Mouse (Mus musculus) liver, adult 2 months (tissue): ENCODE results near the gene Dgkq. TPM values are rescaled to one million over a fixed set of nuclear protein-coding genes. Genes with fewer than 3 reads are reported as not detected.
"Not testable (repeated sequence)": the region's sequence is repeated elsewhere in the genome, so short reads cannot be mapped to it uniquely, and the experiment has no call there.

Experiments used
- DNase-seq: peaks from one replicate; pipeline ENCODE4 v3.0.0-alpha.2; 2011; ENCODE audit warnings: low read depth, low spot score; ENCODE audit errors: extremely low read depth
- H3K27ac ChIP-seq: fragments of 200-500 bp; replicated peaks from 2 replicates; pipeline ENCODE4 v1.5.1; 2012; ENCODE audit warnings: low read depth, mild to moderate bottlenecking, control low read depth, inconsistent platforms, low read length; ENCODE audit not compliant: insufficient read depth
- H3K27me3 ChIP-seq: fragments of 200-500 bp; 2 replicates; pipeline ENCODE4 v1.6.1; 2012; ENCODE audit warnings: mild to moderate bottlenecking, moderate library complexity, low read length, inconsistent platforms; ENCODE audit not compliant: control insufficient read depth, insufficient read depth
- H3K36me3 ChIP-seq: fragments of 200-500 bp; 2 replicates; pipeline ENCODE4 v1.6.1; 2012; ENCODE audit warnings: low read length, inconsistent platforms; ENCODE audit not compliant: control insufficient read depth, insufficient read depth
- H3K4me1 ChIP-seq: fragments of 200-500 bp; 2 replicates; pipeline ENCODE4 v1.6.1; 2011; ENCODE audit warnings: low read length; ENCODE audit not compliant: control insufficient read depth, insufficient read depth
- H3K4me3 ChIP-seq: fragments of 200-500 bp; 2 replicates; pipeline ENCODE4 v1.5.1; 2011; ENCODE audit warnings: low read depth, mild to moderate bottlenecking, control low read depth, low read length, moderate library complexity; ENCODE audit not compliant: insufficient read depth
- H3K79me2 ChIP-seq: fragments of 200-500 bp; 2 replicates; pipeline ENCODE4 v1.6.1; 2012; ENCODE audit warnings: inconsistent platforms, mild to moderate bottlenecking, low read length, moderate library complexity; ENCODE audit not compliant: control insufficient read depth, insufficient read depth
- H3K9ac ChIP-seq: fragments of 200-500 bp; 2 replicates; pipeline ENCODE4 v1.6.1; 2012; ENCODE audit warnings: low read depth, mild to moderate bottlenecking, control low read depth, inconsistent platforms, low read length
- CTCF ChIP-seq: fragments of 200-500 bp; IDR thresholded peaks from 2 replicates; pipeline ENCODE4 v1.5.1; 2011; ENCODE audit warnings: low read depth, low read length, control low read depth
- POLR2A ChIP-seq: fragments of 200-500 bp; IDR thresholded peaks from 2 replicates; pipeline ENCODE4 v1.6.1; 2011; ENCODE audit warnings: low read length, control low read depth; ENCODE audit not compliant: insufficient read depth; ENCODE audit errors: extremely low read depth
- WGBS: fragments of 180-500 bp; shearing (Covaris S2); methylation state at CpG from one replicate; pipeline ENCODE4 v1.1.7; 2018; 5-methylcytosine and 5-hydroxymethylcytosine counted together
- polyA plus RNA-seq: library from polyadenylated mRNA; depleted of rRNA; stranded (reverse); fragments of >200 nt; gene quantifications from 2 replicates; pipeline ENCODE4 v1.2.3, GENCODE M21; 2012
- total RNA-seq: library from RNA; depleted of rRNA; stranded (reverse); fragments of >200 nt; gene quantifications from 2 replicates; pipeline ENCODE4 v1.2.3, GENCODE M21; 2014

The Dgkq gene
- total and polyA plus RNA-seq, 2 experiments, result 16.3 to 28.2 TPM

DNA sequence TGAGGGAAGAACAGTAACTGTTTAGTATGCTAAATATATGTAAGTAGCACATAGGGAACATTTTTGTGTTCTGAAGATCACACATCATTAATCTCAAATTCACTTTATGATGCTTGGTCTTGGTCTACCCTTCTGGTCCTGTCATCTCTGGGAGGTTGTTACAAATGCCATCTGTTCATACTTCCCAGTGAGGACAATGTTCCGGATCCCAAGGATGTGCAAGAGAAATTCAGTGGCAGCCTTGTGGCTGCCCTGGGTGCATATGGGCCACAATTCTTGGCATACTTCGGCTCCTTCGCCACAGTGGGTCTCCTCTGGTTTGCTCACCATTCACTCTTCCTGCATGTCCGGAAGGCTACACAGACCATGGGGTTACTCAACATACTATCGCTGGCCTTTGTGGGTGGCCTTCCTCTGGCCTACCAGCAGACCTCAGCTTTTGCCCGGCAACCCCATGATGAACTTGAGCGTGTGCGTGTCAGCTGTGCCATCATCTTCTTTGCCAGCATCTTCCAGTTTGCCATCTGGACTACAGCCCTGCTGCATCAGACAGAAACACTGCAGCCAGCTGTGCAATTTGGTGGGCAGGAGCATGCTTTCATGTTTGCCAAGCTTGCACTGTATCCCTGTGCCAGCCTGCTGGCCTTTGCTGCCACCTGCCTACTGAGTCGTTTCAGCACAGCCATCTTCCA is 23.7 kb downstream of the Dgkq start:
- Histone ChIP-seq H3K36me3 (peaks cover 32% of the 10 kb centered on the region; the same call in 1 of the 2 replicates), H3K79me2 (no peaks in the 10 kb centered on the region)
- TF ChIP-seq CTCF, result peak; percentile 33; the same call in 1 of the 2 replicates
- TF ChIP-seq POLR2A, result no peak

DNA sequence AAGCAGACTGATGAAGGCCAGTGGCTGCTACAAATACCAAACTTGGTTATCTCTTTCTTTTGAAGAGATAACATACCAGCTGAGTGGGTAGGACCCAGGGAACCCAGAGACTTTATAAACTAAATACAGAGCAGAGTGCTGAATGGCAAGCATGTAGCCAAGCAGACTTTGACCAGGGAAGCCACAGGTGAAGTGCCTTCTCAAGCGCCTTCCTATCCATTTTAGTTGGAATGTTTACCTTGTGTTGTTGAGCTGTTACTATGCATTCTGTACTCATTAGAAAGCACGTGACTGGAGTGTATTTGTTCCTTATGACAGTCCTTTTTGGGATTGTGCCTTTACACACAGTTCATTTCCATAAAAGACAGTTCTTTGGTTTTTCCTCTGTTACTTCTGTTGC is 25.8 kb downstream of the Dgkq start:
- no peaks in the 10 kb centered on the region for H3K4me1 ChIP-seq
- DNase-seq, result no peak
- no peak overlapping the region for H3K9ac ChIP-seq
- H3K79me2 ChIP-seq, result no peaks in the 10 kb centered on the region
- no peaks in the 10 kb centered on the region for H3K27me3 ChIP-seq
- WGBS, result 41% methylated on average over 2 of the region's 2 CpGs
- H3K4me3 ChIP-seq, result no peak overlapping the region
- TF ChIP-seq POLR2A (no peak), CTCF (no peak)
- H3K27ac ChIP-seq, result no peak overlapping the region
- H3K36me3 ChIP-seq, result peaks cover 23% of the 10 kb centered on the region; the same call in 1 of the 2 replicates

More for the DNA sequence above, 23.7 kb downstream of the Dgkq start:
- Histone ChIP-seq H3K4me1 (no peaks in the 10 kb centered on the region), H3K27me3 (no peaks in the 10 kb centered on the region), H3K27ac (no peak overlapping the region), H3K4me3 (no peak overlapping the region), H3K9ac (no peak overlapping the region)
- WGBS, result 77% methylated on average over 9 of the region's 9 CpGs
- peak; percentile 26 for DNase-seq

DNA sequence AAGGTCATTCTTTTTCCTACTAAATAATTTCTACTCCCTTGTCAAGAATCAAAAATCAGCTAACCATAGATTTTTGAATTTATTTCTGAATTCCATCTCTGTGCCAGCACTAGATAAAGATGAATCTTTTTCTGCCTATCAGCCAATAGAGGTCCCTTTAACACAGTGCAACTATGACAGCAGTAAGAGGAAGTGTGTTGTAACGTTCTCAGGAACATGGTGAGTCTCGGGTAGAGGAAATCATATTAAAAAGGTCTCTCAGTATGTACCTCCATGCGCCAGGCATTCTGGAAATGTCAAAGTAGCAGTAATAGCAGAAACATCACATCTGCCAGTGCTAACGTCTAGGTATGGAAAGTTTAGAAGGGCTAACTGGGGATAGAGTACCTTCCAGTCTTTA is 33.3 kb downstream of the Dgkq start:
- 79% methylated on average over 4 of the region's 4 CpGs for WGBS
- TF ChIP-seq POLR2A, result no peak
- no peak for TF ChIP-seq CTCF
- H3K9ac ChIP-seq, result no peak overlapping the region
- no peaks in the 10 kb centered on the region; the same call in 1 of the 2 replicates for H3K79me2 ChIP-seq
- no peak overlapping the region for H3K27ac ChIP-seq
- DNase-seq, result no peak
- H3K27me3 ChIP-seq, result no peaks in the 10 kb centered on the region
- no peak overlapping the region for H3K4me3 ChIP-seq
- no peaks in the 10 kb centered on the region; the same call in 1 of the 2 replicates for H3K36me3 ChIP-seq
- no peaks in the 10 kb centered on the region for H3K4me1 ChIP-seq

DNA sequence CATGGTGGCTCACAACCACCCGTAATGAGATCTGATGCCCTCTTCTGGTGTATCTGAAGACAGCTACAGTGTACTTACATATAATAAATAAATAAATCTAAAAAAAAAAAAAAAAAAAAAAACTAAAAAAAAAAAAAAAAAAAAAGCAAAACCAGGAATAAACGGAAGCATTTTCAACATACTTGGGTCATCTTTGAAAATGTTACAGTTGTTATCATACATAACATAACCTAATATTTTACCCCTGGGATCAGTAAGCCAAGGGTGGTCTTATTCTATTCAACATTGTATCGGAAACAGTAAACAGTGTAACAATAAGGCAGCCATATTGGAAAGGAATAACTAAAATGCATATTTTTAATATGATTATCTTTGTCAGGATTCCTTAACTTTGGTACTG is 35.4 kb downstream of the Dgkq start:
- whole genome bisulfite sequencing, result 88% methylated on average over 2 of the region's 3 CpGs
- not testable (repeated sequence) for H3K27ac ChIP-seq, H3K4me3 ChIP-seq

DNA sequence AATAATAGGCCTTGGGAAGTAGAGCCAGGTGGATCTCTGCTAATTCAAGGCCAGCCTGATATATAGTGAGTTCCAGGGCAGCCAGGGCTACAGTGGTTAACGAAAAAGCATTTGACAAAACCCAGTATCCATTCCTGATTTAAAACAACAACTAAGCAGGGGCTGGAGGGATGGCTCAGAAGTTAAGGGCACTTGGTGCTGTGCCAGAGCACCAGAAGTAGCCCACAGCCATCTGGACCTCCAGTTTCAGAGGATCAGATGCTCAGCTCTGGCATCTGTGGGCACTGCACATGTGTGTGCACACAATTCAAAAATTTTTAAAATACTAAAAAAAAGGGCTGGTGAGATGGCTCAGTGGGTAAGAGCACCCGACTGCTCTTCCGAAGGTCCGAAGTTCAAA is 35.8 kb downstream of the Dgkq start:
- Histone ChIP-seq H3K36me3 (no peaks in the 10 kb centered on the region; the same call in 1 of the 2 replicates), H3K4me3 (no peak overlapping the region)
- TF ChIP-seq POLR2A, result no peak
- no peak for TF ChIP-seq CTCF

More for the DNA sequence above, 35.4 kb downstream of the Dgkq start:
- H3K9ac ChIP-seq, H3K79me2 ChIP-seq, H3K4me1 ChIP-seq, H3K27me3 ChIP-seq, DNase-seq, H3K36me3 ChIP-seq: not testable (repeated sequence)

More for the DNA sequence above, 35.8 kb downstream of the Dgkq start:
- 93% methylated on average over 4 of the region's 4 CpGs for WGBS
- H3K79me2 ChIP-seq, result peaks cover 8% of the 10 kb centered on the region
- H3K4me1 ChIP-seq, result peaks cover 5% of the 10 kb centered on the region; the same call in 1 of the 2 replicates
- no peak for DNase-seq
- H3K27ac ChIP-seq, result no peak overlapping the region
- H3K27me3 ChIP-seq, result no peaks in the 10 kb centered on the region
- no peak overlapping the region for H3K9ac ChIP-seq
